Mouse (Mus musculus): ENCODE data around the gene Picalm. TPM values are rescaled to one million over a fixed set of nuclear protein-coding genes. Genes with fewer than 3 reads are reported as not detected.
"Not testable (repeated sequence)": the region's sequence is repeated elsewhere in the genome, so short reads cannot be mapped to it uniquely, and the experiment has no call there.

Gene Picalm
- polyA plus RNA-seq, 1 experiment from 2014 or later: 44.8 TPM

DNA sequence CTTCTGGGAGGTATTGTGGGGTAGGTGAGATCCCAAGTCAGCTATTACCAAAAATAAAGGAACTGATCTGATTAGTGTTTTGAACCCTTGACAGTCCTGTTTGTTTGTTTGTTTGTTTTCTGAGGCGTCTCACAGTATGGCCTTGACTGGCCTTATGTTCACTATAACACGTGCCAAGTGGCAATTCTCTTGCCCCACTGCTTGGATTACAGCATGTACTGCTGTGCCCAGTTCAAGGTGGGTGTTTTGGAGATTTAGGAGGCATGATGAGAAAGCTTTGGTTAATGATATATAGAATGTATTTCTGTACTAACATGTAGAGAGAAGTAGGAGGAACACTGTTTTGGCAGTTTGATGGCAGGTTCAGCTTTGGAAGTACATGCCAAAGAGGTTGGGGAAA, 28.0 kb downstream of the Picalm start:
- ATAC-seq (ENCODE audit: insufficient read depth): no peak
- peaks cover 68% of the 10 kb centered on the region for H3K36me3 ChIP-seq (replicated peaks)

GRCm38 (mm10) chr7:90160598-90160997, 30.6 kb downstream of the Picalm start:
- H3K27me3 ChIP-seq: no peaks in the 10 kb centered on the region
- ATAC-seq (ENCODE audit: insufficient read depth): no peak
- H3K4me1 ChIP-seq (replicated peaks): peaks cover 16% of the 10 kb centered on the region
- no peak overlapping the region for H3K27ac ChIP-seq (replicated peaks)
- WGBS (ENCODE audit: insufficient replicate concordance): 86% methylated on average over 5 of the region's 5 CpGs
- no peak overlapping the region for H3K4me2 ChIP-seq
- H3K9me3 ChIP-seq (replicated peaks): no peaks in the 10 kb centered on the region
- no peak overlapping the region for H3K9ac ChIP-seq
- H3K36me3 ChIP-seq (replicated peaks): peaks cover 83% of the 10 kb centered on the region
- no peak overlapping the region for H3K4me3 ChIP-seq (replicated peaks)

More for the DNA sequence above, 28.0 kb downstream of the Picalm start:
- no peak overlapping the region for H3K9ac ChIP-seq
- no peak overlapping the region for H3K4me3 ChIP-seq (replicated peaks)
- WGBS (ENCODE audit: insufficient replicate concordance): 98% methylated on average over 2 of the region's 2 CpGs
- no peak overlapping the region for H3K4me2 ChIP-seq
- H3K9me3 ChIP-seq (replicated peaks): no peaks in the 10 kb centered on the region
- H3K27ac ChIP-seq (replicated peaks): no peak overlapping the region
- H3K4me1 ChIP-seq (replicated peaks): peaks cover 15% of the 10 kb centered on the region
- no peaks in the 10 kb centered on the region for H3K27me3 ChIP-seq

GRCm38 (mm10) chr7:90164276-90164675, 34.3 kb downstream of the Picalm start:
- Histone ChIP-seq H3K9me3 (replicated peaks) (no peaks in the 10 kb centered on the region), H3K27me3 (no peaks in the 10 kb centered on the region), H3K36me3 (replicated peaks) (peaks cover 86% of the 10 kb centered on the region), H3K27ac (replicated peaks) (no peak overlapping the region), H3K4me3 (replicated peaks) (no peak overlapping the region), H3K4me2 (no peak overlapping the region), H3K4me1 (replicated peaks) (peaks cover 6% of the 10 kb centered on the region; the same call in 1 of the 2 replicates), H3K9ac (no peak overlapping the region)
- 29% methylated on average over 1 of the region's 1 CpGs for WGBS (ENCODE audit: insufficient replicate concordance)
- ATAC-seq (ENCODE audit: insufficient read depth): no peak

GRCm38 (mm10) chr7:90165970-90166369, 36.0 kb downstream of the Picalm start:
- H3K27ac ChIP-seq (replicated peaks): no peak overlapping the region
- H3K4me2 ChIP-seq: no peak overlapping the region
- WGBS (ENCODE audit: insufficient replicate concordance): 34% methylated on average over 1 of the region's 1 CpGs
- peaks cover 83% of the 10 kb centered on the region for H3K36me3 ChIP-seq (replicated peaks)
- no peak overlapping the region for H3K4me3 ChIP-seq (replicated peaks)
- H3K9ac ChIP-seq: no peak overlapping the region
- 0 out of 2 replicates have a peak, but pooled peaks cover 4% of the 10 kb centered on the region for H3K4me1 ChIP-seq (replicated peaks)
- no peaks in the 10 kb centered on the region for H3K9me3 ChIP-seq (replicated peaks)
- no peaks in the 10 kb centered on the region for H3K27me3 ChIP-seq
- no peak for ATAC-seq (ENCODE audit: insufficient read depth)

- ATAC-seq (ENCODE audit: insufficient read depth); H3K27ac ChIP-seq (replicated peaks); H3K4me1 ChIP-seq (replicated peaks); H3K27me3 ChIP-seq; H3K9me3 ChIP-seq (replicated peaks); H3K4me2 ChIP-seq; H3K9ac ChIP-seq; H3K4me3 ChIP-seq (replicated peaks): not testable (repeated sequence)
- peaks cover 77% of the 10 kb centered on the region for H3K36me3 ChIP-seq (replicated peaks)
- 81% methylated on average over 10 of the region's 10 CpGs for WGBS (ENCODE audit: insufficient replicate concordance)
These were observed 37.8 kb downstream of the Picalm start for GRCm38 (mm10) chr7:90167777-90168176.

DNA sequence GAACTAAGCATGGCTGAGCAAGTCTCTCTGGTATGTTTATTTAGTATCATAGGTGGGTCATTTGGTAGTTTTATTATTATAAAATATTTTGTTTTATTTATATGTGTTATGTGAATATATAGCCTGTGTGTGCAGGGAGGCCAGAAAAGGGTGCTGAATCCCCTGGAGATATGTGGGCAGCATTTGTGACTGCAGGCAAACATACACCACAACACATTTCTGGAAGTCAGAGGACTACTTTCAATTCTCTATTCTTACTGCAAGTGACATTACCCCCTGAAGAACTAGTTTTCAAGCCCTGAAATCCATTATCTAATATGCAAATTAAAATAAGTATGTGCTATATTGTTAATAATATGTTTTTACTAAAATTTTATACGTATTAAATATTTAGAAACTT, 43.8 kb downstream of the Picalm start:
- Histone ChIP-seq H3K4me2 (no peak overlapping the region), H3K4me1 (replicated peaks) (no peaks in the 10 kb centered on the region), H3K4me3 (replicated peaks) (no peak overlapping the region), H3K27ac (replicated peaks) (no peak overlapping the region), H3K27me3 (no peaks in the 10 kb centered on the region), H3K9ac (no peak overlapping the region), H3K9me3 (replicated peaks) (no peaks in the 10 kb centered on the region), H3K36me3 (replicated peaks) (peaks cover 66% of the 10 kb centered on the region)
- ATAC-seq (ENCODE audit: insufficient read depth): no peak
- 96% methylated on average over 1 of the region's 1 CpGs for WGBS (ENCODE audit: insufficient replicate concordance)

DNA sequence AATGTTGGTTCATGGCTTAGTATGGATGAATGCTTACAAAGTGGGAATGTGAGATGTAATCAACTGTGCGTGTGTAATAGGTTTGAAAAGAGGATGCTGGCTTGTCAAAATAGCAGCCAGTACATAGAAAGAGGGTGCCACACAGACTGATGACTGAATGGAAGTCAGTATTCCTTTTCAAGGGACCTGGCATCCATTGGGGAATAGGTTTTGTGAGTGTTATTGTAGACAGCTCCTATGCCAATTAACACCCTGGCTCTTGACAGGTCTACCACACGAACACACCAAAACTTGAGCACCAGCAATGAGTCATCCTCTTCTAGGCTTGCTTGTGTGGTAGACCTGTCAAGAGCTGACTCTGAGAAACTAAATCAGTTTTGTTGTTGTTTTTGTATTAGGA, 45.6 kb downstream of the Picalm start:
- ATAC-seq (ENCODE audit: insufficient read depth): no peak
- WGBS (ENCODE audit: insufficient replicate concordance): 81% methylated on average over 2 of the region's 2 CpGs
- no peak overlapping the region for H3K4me3 ChIP-seq (replicated peaks)
- no peaks in the 10 kb centered on the region for H3K27me3 ChIP-seq
- H3K9ac ChIP-seq: no peak overlapping the region
- no peaks in the 10 kb centered on the region for H3K4me1 ChIP-seq (replicated peaks)
- no peak overlapping the region for H3K4me2 ChIP-seq
- H3K27ac ChIP-seq (replicated peaks): no peak overlapping the region
- peaks cover 69% of the 10 kb centered on the region for H3K36me3 ChIP-seq (replicated peaks)
- no peaks in the 10 kb centered on the region for H3K9me3 ChIP-seq (replicated peaks)

DNA sequence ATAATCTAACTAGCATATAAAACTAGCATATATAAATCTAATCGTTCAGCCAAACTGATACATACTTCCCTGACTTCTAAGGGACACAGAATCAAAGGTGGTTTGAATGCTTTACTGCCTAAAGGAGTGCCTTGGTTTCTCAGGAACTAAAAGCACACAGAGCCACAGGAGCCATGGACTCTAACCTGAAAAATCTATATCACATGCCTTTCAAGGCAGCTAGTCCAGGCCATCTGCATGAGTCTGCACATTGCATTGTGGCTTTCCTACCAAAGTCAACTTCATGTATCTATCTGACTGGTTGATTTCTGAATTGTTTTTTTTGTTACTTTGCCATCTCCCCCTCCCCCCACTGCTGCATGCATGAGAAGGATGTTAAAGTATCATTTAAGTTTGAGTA, 50.6 kb downstream of the Picalm start:
- no peaks in the 10 kb centered on the region for H3K9me3 ChIP-seq (replicated peaks)
- WGBS (ENCODE audit: insufficient replicate concordance): 96% methylated on average over 1 of the region's 1 CpGs
- H3K36me3 ChIP-seq (replicated peaks): peaks cover 76% of the 10 kb centered on the region
- no peak overlapping the region for H3K9ac ChIP-seq
- H3K27me3 ChIP-seq: no peaks in the 10 kb centered on the region
- no peak for ATAC-seq (ENCODE audit: insufficient read depth)
- no peaks in the 10 kb centered on the region for H3K4me1 ChIP-seq (replicated peaks)
- no peak overlapping the region for H3K4me3 ChIP-seq (replicated peaks)
- H3K27ac ChIP-seq (replicated peaks): no peak overlapping the region
- no peak overlapping the region for H3K4me2 ChIP-seq

GRCm38 (mm10) chr7:90200251-90200650, 70.2 kb downstream of the Picalm start:
- peaks cover 82% of the 10 kb centered on the region for H3K36me3 ChIP-seq (replicated peaks)
- H3K27ac ChIP-seq (replicated peaks): no peak overlapping the region
- no peak for ATAC-seq (ENCODE audit: insufficient read depth)
- WGBS (ENCODE audit: insufficient replicate concordance): 91% methylated on average over 5 of the region's 5 CpGs
- H3K4me2 ChIP-seq: no peak overlapping the region
- no peak overlapping the region for H3K9ac ChIP-seq
- H3K4me3 ChIP-seq (replicated peaks): no peak overlapping the region
- no peaks in the 10 kb centered on the region for H3K4me1 ChIP-seq (replicated peaks)
- no peaks in the 10 kb centered on the region for H3K9me3 ChIP-seq (replicated peaks)
- no peaks in the 10 kb centered on the region for H3K27me3 ChIP-seq

GRCm38 (mm10) chr7:90201877-90202465, 72.0 kb downstream of the Picalm start:
- Histone ChIP-seq H3K9ac (no peak overlapping the region), H3K4me2 (no peak overlapping the region), H3K9me3 (replicated peaks) (no peaks in the 10 kb centered on the region), H3K27ac (replicated peaks) (no peak overlapping the region), H3K36me3 (replicated peaks) (peaks cover 83% of the 10 kb centered on the region), H3K4me3 (replicated peaks) (no peak overlapping the region), H3K4me1 (replicated peaks) (no peaks in the 10 kb centered on the region), H3K27me3 (no peaks in the 10 kb centered on the region)
- WGBS (ENCODE audit: insufficient replicate concordance): 90% methylated on average over 2 of the region's 2 CpGs
- ATAC-seq (ENCODE audit: insufficient read depth): no peak

- no peak overlapping the region for H3K4me3 ChIP-seq (replicated peaks)
- 38% methylated on average over 2 of the region's 2 CpGs for WGBS (ENCODE audit: insufficient replicate concordance)
- no peak overlapping the region for H3K27ac ChIP-seq (replicated peaks)
- H3K4me2 ChIP-seq: no peak overlapping the region
- ATAC-seq (ENCODE audit: insufficient read depth): no peak
- no peaks in the 10 kb centered on the region for H3K27me3 ChIP-seq
- no peaks in the 10 kb centered on the region for H3K9me3 ChIP-seq (replicated peaks)
- H3K4me1 ChIP-seq (replicated peaks): no peaks in the 10 kb centered on the region
- H3K9ac ChIP-seq: no peak overlapping the region
- H3K36me3 ChIP-seq (replicated peaks): peaks cover 86% of the 10 kb centered on the region
These were observed 73.9 kb downstream of the Picalm start for GRCm38 (mm10) chr7:90203914-90204313.

DNA sequence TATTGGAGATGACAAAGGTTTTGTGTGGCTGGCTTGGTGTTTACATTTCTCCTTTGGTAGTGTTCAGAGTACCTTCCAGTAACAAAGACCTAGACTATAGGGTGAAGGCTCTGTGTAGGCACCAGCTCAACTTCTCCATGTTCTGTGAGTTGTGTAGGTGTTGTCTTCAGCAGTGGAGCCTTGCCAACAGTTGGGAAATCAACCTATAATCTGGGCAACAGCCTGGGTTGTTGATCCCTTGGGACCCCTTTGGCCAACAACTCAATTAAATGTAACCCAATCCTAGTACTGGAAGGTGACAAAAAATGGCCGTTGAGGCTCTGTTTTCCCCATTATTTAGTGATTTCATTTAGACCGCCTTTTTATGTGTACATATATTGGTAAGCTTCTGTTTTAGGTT, 80.1 kb downstream of the Picalm start:
- H3K4me2 ChIP-seq: no peak overlapping the region
- no peaks in the 10 kb centered on the region for H3K27me3 ChIP-seq
- no peaks in the 10 kb centered on the region for H3K9me3 ChIP-seq (replicated peaks)
- peaks cover 6% of the 10 kb centered on the region; the same call in 1 of the 2 replicates for H3K4me1 ChIP-seq (replicated peaks)
- 0 out of 2 replicates have a peak, but pooled peaks have one; percentile 14 for ATAC-seq (ENCODE audit: insufficient read depth)
- no peak overlapping the region for H3K9ac ChIP-seq
- H3K36me3 ChIP-seq (replicated peaks): peaks cover 49% of the 10 kb centered on the region
- H3K4me3 ChIP-seq (replicated peaks): no peak overlapping the region
- no peak overlapping the region for H3K27ac ChIP-seq (replicated peaks)
- WGBS (ENCODE audit: insufficient replicate concordance): 92% methylated on average over 2 of the region's 2 CpGs
